Mouse (Mus musculus) retina, postnatal 1 day (tissue): ENCODE data around the gene Il1rapl2.
"Not testable (repeated sequence)": the region's sequence is repeated elsewhere in the genome, so short reads cannot be mapped to it uniquely, and the experiment has no call there.

Source experiments
- DNase-seq: peaks from one replicate; pipeline ENCODE4 v3.0.0-alpha.2; 2012

Il1rapl2 gene

GRCm38 (mm10) chrX:138209480-138209879 is 639.1 kb downstream of the Il1rapl2 start, which contains the start of gene Tex13a:
TSS of gene Tex13a (minus strand) at chrX:138209580.
- DNase-seq: no peak

GRCm38 (mm10) chrX:138234626-138235025 is 664.2 kb downstream of the Il1rapl2 start:
- DNase-seq: no peak

- DNase-seq: not testable (repeated sequence)
These were observed 778.3 kb downstream of the Il1rapl2 start for GRCm38 (mm10) chrX:138348736-138349135.

- DNase-seq: no peak
These were observed 863.4 kb downstream of the Il1rapl2 start for GRCm38 (mm10) chrX:138433794-138434193.

GRCm38 (mm10) chrX:138437939-138438338 is 867.5 kb downstream of the Il1rapl2 start:
- no peak for DNase-seq

GRCm38 (mm10) chrX:138449856-138450255 is 879.4 kb downstream of the Il1rapl2 start:
- DNase-seq: no peak

GRCm38 (mm10) chrX:138478488-138478887 is 908.1 kb downstream of the Il1rapl2 start:
- DNase-seq: no peak

- DNase-seq: no peak
These were observed 930.1 kb downstream of the Il1rapl2 start for GRCm38 (mm10) chrX:138500510-138500909.

- no peak for DNase-seq
These were observed 934.6 kb downstream of the Il1rapl2 start for GRCm38 (mm10) chrX:138505049-138505448.

- no peak for DNase-seq
These were observed 1049.7 kb downstream of the Il1rapl2 start for GRCm38 (mm10) chrX:138620106-138620505.

GRCm38 (mm10) chrX:138625311-138625710 is 1054.9 kb downstream of the Il1rapl2 start:
- DNase-seq: no peak

- no peak for DNase-seq
These were observed 1152.0 kb downstream of the Il1rapl2 start for GRCm38 (mm10) chrX:138722372-138722771.

GRCm38 (mm10) chrX:138800958-138801357 is 1230.5 kb downstream of the Il1rapl2 start:
- no peak for DNase-seq

GRCm38 (mm10) chrX:138831876-138832275 is 1261.5 kb downstream of the Il1rapl2 start:
- DNase-seq: no peak

GRCm38 (mm10) chrX:138833894-138834293 is 1263.5 kb downstream of the Il1rapl2 start:
- DNase-seq: no peak

GRCm38 (mm10) chrX:138838381-138838780 is 1268.0 kb downstream of the Il1rapl2 start:
- no peak for DNase-seq
